Mouse (Mus musculus) neural tube, embryonic 14.5 days (tissue): ENCODE measurements around the gene Tmem160. TPM values are rescaled to one million over a fixed set of nuclear protein-coding genes. Genes with fewer than 3 reads are reported as not detected.

Experiments
- ATAC-seq: fragments of 200-750 bp; cut with Nextera tagmentation; 2 replicates; pipeline ENCODE4 v1.8.0; 2017; ENCODE audit warnings: low read depth, mild to moderate bottlenecking, moderate TSS enrichment, moderate library complexity
- H3K27ac ChIP-seq: fragments of 300-500 bp; sonication (generic); 2 replicates; pipeline ENCODE4 v1.5.1; 2014; ENCODE audit warnings: low read depth, mild to moderate bottlenecking, control low read depth, low read length, moderate library complexity, mixed read lengths
- H3K27me3 ChIP-seq: fragments of 300-500 bp; sonication (generic); 2 replicates; pipeline ENCODE4 v1.6.1; 2014; ENCODE audit warnings: low read length; ENCODE audit not compliant: control insufficient read depth, insufficient read depth
- H3K36me3 ChIP-seq: fragments of 300-500 bp; sonication (generic); 2 replicates; pipeline ENCODE4 v1.6.1; 2014; ENCODE audit warnings: low read length, mixed read lengths; ENCODE audit not compliant: control insufficient read depth, insufficient read depth
- H3K4me1 ChIP-seq: fragments of 300-500 bp; sonication (generic); 2 replicates; pipeline ENCODE4 v1.6.1; 2014; ENCODE audit warnings: low read length; ENCODE audit not compliant: control insufficient read depth, insufficient read depth
- H3K4me2 ChIP-seq: fragments of 300-500 bp; sonication (generic); 2 replicates; pipeline ENCODE4 v1.6.1; 2014; ENCODE audit warnings: mild to moderate bottlenecking, low read depth, low read length, control low read depth
- H3K4me3 ChIP-seq: fragments of 300-500 bp; sonication (generic); 2 replicates; pipeline ENCODE4 v1.5.1; 2014; ENCODE audit warnings: low read depth, low read length, control low read depth, mixed read lengths
- H3K9ac ChIP-seq: fragments of 300-500 bp; sonication (generic); replicated peaks from 2 replicates; pipeline ENCODE4 v1.6.1; 2014; ENCODE audit warnings: low read depth, mild to moderate bottlenecking, control low read depth, low read length, mixed read lengths
- H3K9me3 ChIP-seq: fragments of 300-500 bp; sonication (generic); 2 replicates; pipeline ENCODE4 v1.6.1; 2016; ENCODE audit warnings: low read length; ENCODE audit not compliant: control insufficient read depth
- WGBS: fragments of 180-500 bp; shearing (Covaris S2); extraction: QIAGEN DNeasy Blood & Tissue Kit; methylation state at CpG from one replicate; pipeline ENCODE4 v1.1.7; 2014; 5-methylcytosine and 5-hydroxymethylcytosine counted together
- polyA plus RNA-seq: library from polyadenylated mRNA; unstranded; fragments of >200 nt; fragmentation: Nextera tagmentation; extraction: Ambion mirVana; gene quantifications from 2 replicates; pipeline ENCODE4 v1.2.1, GENCODE M21; 2014

The Tmem160 gene
- polyA plus RNA-seq, 1 experiment from 2014 or later, result 70.4 TPM

GRCm38 (mm10) chr7:16412930-16413329, 39.6 kb upstream of the Tmem160 start:
- no peak overlapping the region for H3K4me3 ChIP-seq
- H3K27ac ChIP-seq, result no peak overlapping the region
- peaks cover 3% of the 10 kb centered on the region; the same call in 1 of the 2 replicates for H3K4me1 ChIP-seq
- H3K36me3 ChIP-seq, result peaks cover 6% of the 10 kb centered on the region
- H3K9me3 ChIP-seq, result no peaks in the 10 kb centered on the region
- no peak overlapping the region for H3K4me2 ChIP-seq
- ATAC-seq, result no peak
- 49% methylated on average over 2 of the region's 2 CpGs for WGBS
- no peak overlapping the region for H3K9ac ChIP-seq
- no peaks in the 10 kb centered on the region for H3K27me3 ChIP-seq

GRCm38 (mm10) chr7:16415426-16415825, 37.2 kb upstream of the Tmem160 start:
- peaks cover 3% of the 10 kb centered on the region; the same call in 1 of the 2 replicates for H3K4me1 ChIP-seq
- H3K36me3 ChIP-seq, result peaks cover 28% of the 10 kb centered on the region
- 83% methylated on average over 3 of the region's 3 CpGs for WGBS
- no peaks in the 10 kb centered on the region for H3K9me3 ChIP-seq
- no peak for ATAC-seq
- H3K27ac ChIP-seq, result no peak overlapping the region
- H3K9ac ChIP-seq, result no peak overlapping the region
- H3K27me3 ChIP-seq, result no peaks in the 10 kb centered on the region
- H3K4me3 ChIP-seq, result no peak overlapping the region
- H3K4me2 ChIP-seq, result no peak overlapping the region

GRCm38 (mm10) chr7:16417141-16417771, 35.3 kb upstream of the Tmem160 start:
- 86% methylated on average over 10 of the region's 10 CpGs for WGBS
- Histone ChIP-seq H3K4me2 (no peak overlapping the region), H3K4me1 (0 out of 2 replicates have a peak, but pooled peaks cover 3% of the 10 kb centered on the region), H3K27ac (no peak overlapping the region), H3K4me3 (no peak overlapping the region), H3K27me3 (no peaks in the 10 kb centered on the region), H3K9me3 (no peaks in the 10 kb centered on the region), H3K36me3 (peaks cover 46% of the 10 kb centered on the region), H3K9ac (no peak overlapping the region)
- no peak for ATAC-seq

GRCm38 (mm10) chr7:16418713-16419112, 33.9 kb upstream of the Tmem160 start:
- ATAC-seq, result no peak

GRCm38 (mm10) chr7:16420493-16421118, 32.0 kb upstream of the Tmem160 start:
- WGBS, result 94% methylated on average over 8 of the region's 8 CpGs
- peaks cover 70% of the 10 kb centered on the region for H3K36me3 ChIP-seq
- ATAC-seq, result no peak

More at GRCm38 (mm10) chr7:16418713-16419112, 33.9 kb upstream of the Tmem160 start:
- Histone ChIP-seq H3K9me3 (no peaks in the 10 kb centered on the region), H3K9ac (no peak overlapping the region), H3K27me3 (no peaks in the 10 kb centered on the region), H3K4me2 (no peak overlapping the region), H3K36me3 (peaks cover 51% of the 10 kb centered on the region), H3K27ac (no peak overlapping the region), H3K4me3 (no peak overlapping the region), H3K4me1 (no peaks in the 10 kb centered on the region)
- 92% methylated on average over 5 of the region's 5 CpGs for WGBS

GRCm38 (mm10) chr7:16422222-16422856, 30.2 kb upstream of the Tmem160 start:
- 91% methylated on average over 18 of the region's 18 CpGs for WGBS
- Histone ChIP-seq H3K27me3 (no peaks in the 10 kb centered on the region), H3K4me2 (no peak overlapping the region), H3K27ac (no peak overlapping the region), H3K4me3 (no peak overlapping the region), H3K9me3 (no peaks in the 10 kb centered on the region), H3K9ac (no peak overlapping the region), H3K4me1 (no peaks in the 10 kb centered on the region), H3K36me3 (peaks cover 85% of the 10 kb centered on the region)
- ATAC-seq, result no peak

More at GRCm38 (mm10) chr7:16420493-16421118, 32.0 kb upstream of the Tmem160 start:
- H3K9me3 ChIP-seq, result no peaks in the 10 kb centered on the region
- H3K9ac ChIP-seq, result no peak overlapping the region
- no peaks in the 10 kb centered on the region for H3K4me1 ChIP-seq
- H3K27ac ChIP-seq, result no peak overlapping the region
- no peaks in the 10 kb centered on the region for H3K27me3 ChIP-seq
- no peak overlapping the region for H3K4me2 ChIP-seq
- no peak overlapping the region for H3K4me3 ChIP-seq

- H3K9ac ChIP-seq, result no peak overlapping the region
- H3K36me3 ChIP-seq, result peaks cover 85% of the 10 kb centered on the region
- H3K4me2 ChIP-seq, result no peak overlapping the region
- no peak for ATAC-seq
- no peaks in the 10 kb centered on the region for H3K27me3 ChIP-seq
- no peaks in the 10 kb centered on the region for H3K4me1 ChIP-seq
- H3K9me3 ChIP-seq, result no peaks in the 10 kb centered on the region
- H3K4me3 ChIP-seq, result no peak overlapping the region
- 90% methylated on average over 9 of the region's 9 CpGs for WGBS
- no peak overlapping the region for H3K27ac ChIP-seq
Observed at GRCm38 (mm10) chr7:16423731-16424130, 28.8 kb upstream of the Tmem160 start.

GRCm38 (mm10) chr7:16425721-16426120, 26.9 kb upstream of the Tmem160 start:
- Histone ChIP-seq H3K4me3 (no peak overlapping the region), H3K9me3 (no peaks in the 10 kb centered on the region), H3K27ac (no peak overlapping the region), H3K4me2 (no peak overlapping the region), H3K9ac (no peak overlapping the region), H3K27me3 (no peaks in the 10 kb centered on the region), H3K36me3 (peaks cover 89% of the 10 kb centered on the region), H3K4me1 (no peaks in the 10 kb centered on the region)
- WGBS, result 90% methylated on average over 10 of the region's 10 CpGs
- 0 out of 2 replicates have a peak, but pooled peaks have one; percentile 21 for ATAC-seq
